Mouse (Mus musculus) limb, embryonic 11.5 days (tissue): ENCODE data around the gene Ehd1. TPM values are rescaled to one million over a fixed set of nuclear protein-coding genes. Genes with fewer than 3 reads are reported as not detected.
A peak's percentile ranks its signal among the peaks of the same experiment; 100 is the strongest.

Experiments
- ATAC-seq: fragments of 200-750 bp; cut with Nextera tagmentation; 2 replicates; pipeline ENCODE4 v1.8.0; 2017; ENCODE audit warnings: low read depth; ENCODE audit not compliant: insufficient number of reproducible peaks, low FRiP score, low TSS enrichment
- DNase-seq: peaks from one replicate; pipeline ENCODE4 v3.0.0-alpha.2; 2015; ENCODE audit warnings: low spot score
- H3K27ac ChIP-seq: fragments of 300-500 bp; sonication (generic); replicated peaks from 2 replicates; pipeline ENCODE4 v1.5.1; 2014; ENCODE audit warnings: low read depth, mild to moderate bottlenecking, low read length
- H3K27me3 ChIP-seq: fragments of 300-500 bp; sonication (generic); 2 replicates; pipeline ENCODE4 v1.6.1; 2014; ENCODE audit warnings: mild to moderate bottlenecking, low read length, mixed read lengths; ENCODE audit not compliant: control insufficient read depth, insufficient read depth
- H3K36me3 ChIP-seq: fragments of 300-500 bp; sonication (generic); 2 replicates; pipeline ENCODE4 v1.6.1; 2014; ENCODE audit warnings: mild to moderate bottlenecking, low read length, moderate library complexity, mixed read lengths; ENCODE audit not compliant: control insufficient read depth, insufficient read depth
- H3K4me1 ChIP-seq: fragments of 300-500 bp; sonication (generic); 2 replicates; pipeline ENCODE4 v1.6.1; 2014; ENCODE audit warnings: low read length, mixed read lengths; ENCODE audit not compliant: control insufficient read depth, insufficient read depth
- H3K4me2 ChIP-seq: fragments of 300-500 bp; sonication (generic); 2 replicates; pipeline ENCODE4 v1.6.1; 2014; ENCODE audit warnings: low read depth, mild to moderate bottlenecking, moderate library complexity; ENCODE audit not compliant: severe bottlenecking
- H3K4me3 ChIP-seq: fragments of 300-500 bp; sonication (generic); 2 replicates; pipeline ENCODE4 v1.5.1; 2014; ENCODE audit warnings: low read depth, low read length
- H3K9ac ChIP-seq: fragments of 300-500 bp; sonication (generic); 2 replicates; pipeline ENCODE4 v1.6.1; 2014; ENCODE audit warnings: mild to moderate bottlenecking, low read length
- H3K9me3 ChIP-seq: fragments of 300-500 bp; sonication (generic); 2 replicates; pipeline ENCODE4 v1.6.1; 2016; ENCODE audit warnings: low read length; ENCODE audit not compliant: control insufficient read depth
- WGBS: fragments of 180-500 bp; shearing (Covaris S2); extraction: QIAGEN DNeasy Blood & Tissue Kit; methylation state at CpG from one replicate; pipeline ENCODE4 v1.1.7; 2014; 5-methylcytosine and 5-hydroxymethylcytosine counted together
- polyA plus RNA-seq: library from polyadenylated mRNA; unstranded; fragments of >200 nt; fragmentation: Nextera tagmentation; extraction: Ambion mirVana; gene quantifications from 2 replicates; pipeline ENCODE4 v1.2.1, GENCODE M21; 2014

The Ehd1 gene
- polyA plus RNA-seq, 1 experiment from 2014 or later: 56.1 TPM

- Histone ChIP-seq H3K4me3 (no peak overlapping the region), H3K27me3 (no peaks in the 10 kb centered on the region), H3K4me2 (no peak overlapping the region), H3K4me1 (0 out of 2 replicates have a peak, but pooled peaks cover 2% of the 10 kb centered on the region), H3K27ac (no peak overlapping the region), H3K9ac (no peak overlapping the region), H3K36me3 (no peaks in the 10 kb centered on the region), H3K9me3 (no peaks in the 10 kb centered on the region)
- DNase-seq: no peak
- WGBS: 57% methylated on average over 9 of the region's 9 CpGs
- ATAC-seq: no peak
These were observed 5.9 kb upstream of the Ehd1 start for GRCm38 (mm10) chr19:6270661-6271060.

- no peak overlapping the region for H3K9ac ChIP-seq
- H3K27me3 ChIP-seq: no peaks in the 10 kb centered on the region
- no peaks in the 10 kb centered on the region for H3K9me3 ChIP-seq
- DNase-seq (no peak), ATAC-seq (no peak)
- H3K4me2 ChIP-seq: no peak overlapping the region
- WGBS: 31% methylated on average over 8 of the region's 8 CpGs
- no peak overlapping the region for H3K4me3 ChIP-seq
- H3K36me3 ChIP-seq: no peaks in the 10 kb centered on the region
- H3K4me1 ChIP-seq: 0 out of 2 replicates have a peak, but pooled peaks cover 3% of the 10 kb centered on the region
- no peak overlapping the region for H3K27ac ChIP-seq
These were observed 5.3 kb upstream of the Ehd1 start for GRCm38 (mm10) chr19:6271206-6271605.

- Histone ChIP-seq H3K4me1 (0 out of 2 replicates have a peak, but pooled peaks cover 3% of the 10 kb centered on the region), H3K27me3 (no peaks in the 10 kb centered on the region), H3K27ac (no peak overlapping the region), H3K9ac (no peak overlapping the region), H3K36me3 (no peaks in the 10 kb centered on the region), H3K4me2 (no peak overlapping the region), H3K4me3 (no peak overlapping the region), H3K9me3 (no peaks in the 10 kb centered on the region)
- WGBS: 72% methylated on average over 7 of the region's 7 CpGs
- DNase-seq (no peak), ATAC-seq (no peak)
These were observed 4.5 kb upstream of the Ehd1 start for GRCm38 (mm10) chr19:6272053-6272452.

GRCm38 (mm10) chr19:6272738-6273137, 3.8 kb upstream of the Ehd1 start:
- H3K4me3 ChIP-seq: no peak overlapping the region
- no peak overlapping the region for H3K27ac ChIP-seq
- no peak for ATAC-seq
- no peak for DNase-seq
- no peaks in the 10 kb centered on the region for H3K36me3 ChIP-seq
- no peaks in the 10 kb centered on the region for H3K9me3 ChIP-seq
- no peak overlapping the region for H3K9ac ChIP-seq
- H3K4me2 ChIP-seq: no peak overlapping the region
- 85% methylated on average over 4 of the region's 4 CpGs for WGBS
- H3K27me3 ChIP-seq: no peaks in the 10 kb centered on the region
- H3K4me1 ChIP-seq: peaks cover 4% of the 10 kb centered on the region; the same call in 1 of the 2 replicates

GRCm38 (mm10) chr19:6273592-6273991, 2.9 kb upstream of the Ehd1 start:
- DNase-seq (no peak), ATAC-seq (no peak)
- no peaks in the 10 kb centered on the region for H3K9me3 ChIP-seq
- H3K36me3 ChIP-seq: no peaks in the 10 kb centered on the region
- H3K4me1 ChIP-seq: peaks cover 12% of the 10 kb centered on the region
- no peak overlapping the region for H3K9ac ChIP-seq
- no peaks in the 10 kb centered on the region for H3K27me3 ChIP-seq
- no peak overlapping the region for H3K4me3 ChIP-seq
- H3K4me2 ChIP-seq: no peak overlapping the region
- 72% methylated on average over 4 of the region's 4 CpGs for WGBS
- no peak overlapping the region for H3K27ac ChIP-seq

GRCm38 (mm10) chr19:6273998-6274608, 2.4 kb upstream of the Ehd1 start:
- no peak for DNase-seq
- no peak overlapping the region for H3K9ac ChIP-seq
- H3K4me1 ChIP-seq: peaks cover 15% of the 10 kb centered on the region
- 86% methylated on average over 13 of the region's 13 CpGs for WGBS
- no peaks in the 10 kb centered on the region for H3K9me3 ChIP-seq
- no peak overlapping the region for H3K27ac ChIP-seq
- no peak for ATAC-seq
- no peaks in the 10 kb centered on the region; the same call in 1 of the 2 replicates for H3K36me3 ChIP-seq
- H3K27me3 ChIP-seq: no peaks in the 10 kb centered on the region
- no peak overlapping the region for H3K4me3 ChIP-seq
- no peak overlapping the region for H3K4me2 ChIP-seq

GRCm38 (mm10) chr19:6275740-6276389, 660 bp upstream of the Ehd1 start:
- 7% methylated on average over 15 of the region's 15 CpGs for WGBS
- peaks cover 20% of the 10 kb centered on the region for H3K4me1 ChIP-seq
- H3K27me3 ChIP-seq: no peaks in the 10 kb centered on the region

GRCm38 (mm10) chr19:6277661-6278438, 1.3 kb downstream of the Ehd1 start:
- Histone ChIP-seq H3K36me3 (peaks cover 7% of the 10 kb centered on the region; the same call in 1 of the 2 replicates), H3K9ac (peak overlapping the region; percentile 83), H3K9me3 (no peaks in the 10 kb centered on the region), H3K4me1 (peaks cover 20% of the 10 kb centered on the region), H3K27ac (no peak overlapping the region), H3K4me2 (peak overlapping the region; percentile 61), H3K27me3 (no peaks in the 10 kb centered on the region), H3K4me3 (peak overlapping the region; percentile 88)
- 7% methylated on average over 10 of the region's 10 CpGs for WGBS
- DNase-seq (peak; percentile 39), ATAC-seq (no peak)

More at GRCm38 (mm10) chr19:6275740-6276389, 660 bp upstream of the Ehd1 start:
- Histone ChIP-seq H3K9me3 (no peaks in the 10 kb centered on the region), H3K4me3 (peak overlapping the region; percentile 88), H3K9ac (peak overlapping the region; percentile 12; the same call in 1 of the 2 replicates), H3K4me2 (peak overlapping the region; percentile 61), H3K27ac (no peak overlapping the region), H3K36me3 (no peaks in the 10 kb centered on the region; the same call in 1 of the 2 replicates)
- ATAC-seq (no peak), DNase-seq (peak; percentile 29)
